Mouse (Mus musculus) G1E (cell line): ENCODE data around the gene Srpk1. TPM values are rescaled to one million over a fixed set of nuclear protein-coding genes. Genes with fewer than 3 reads are reported as not detected.

Experiments used
- ATAC-seq: 2 replicates; pipeline ENCODE4 v1.8.0; 2016; ENCODE audit warnings: mild to moderate bottlenecking; ENCODE audit not compliant: insufficient number of reproducible peaks, poor library complexity, low FRiP score, severe bottlenecking; ENCODE audit errors: extremely low read depth
- DNase-seq: peaks from one replicate; pipeline ENCODE4 v3.0.0; 2012; ENCODE audit warnings: low spot score
- H3K27me3 ChIP-seq: 2 replicates; pipeline ENCODE4 v1.6.1; 2012; ENCODE audit warnings: mild to moderate bottlenecking, low read length, inconsistent platforms; ENCODE audit not compliant: insufficient read depth
- H3K36me3 ChIP-seq: replicated peaks from 2 replicates; pipeline ENCODE3; 2012; ENCODE audit warnings: mild to moderate bottlenecking, inconsistent platforms
- H3K4me1 ChIP-seq: 2 replicates; pipeline ENCODE4 v1.6.1; 2012; ENCODE audit warnings: low read depth, low read length, inconsistent platforms, mixed read lengths; ENCODE audit not compliant: insufficient read depth
- H3K4me3 ChIP-seq: 2 replicates; pipeline ENCODE4 v1.5.1; 2012; ENCODE audit warnings: low read depth, mild to moderate bottlenecking, inconsistent platforms, low read length, moderate library complexity, mixed read lengths
- H3K9me3 ChIP-seq: replicated peaks from 2 replicates; pipeline ENCODE4 v1.6.1; 2012; ENCODE audit warnings: inconsistent platforms
- CTCF ChIP-seq: IDR thresholded peaks from 2 replicates; pipeline ENCODE4 v1.5.1; 2012; ENCODE audit warnings: low read depth, low read length, inconsistent platforms, mixed read lengths
- GATA1 ChIP-seq: IDR thresholded peaks from 2 replicates; pipeline ENCODE4 v1.6.1; 2012; ENCODE audit warnings: borderline replicate concordance, low read length, inconsistent platforms, mixed read lengths
- GATA2 ChIP-seq: IDR thresholded peaks from 2 replicates; pipeline ENCODE4 v1.6.1; 2012; ENCODE audit warnings: low read depth, low read length, inconsistent platforms, borderline replicate concordance
- POLR2AphosphoS5 ChIP-seq: IDR thresholded peaks from 2 replicates; pipeline ENCODE4 v1.6.1; 2012; ENCODE audit warnings: low read depth, low read length, inconsistent platforms; ENCODE audit not compliant: insufficient replicate concordance
- TAL1 ChIP-seq: conservative IDR thresholded peaks from 2 replicates; pipeline ENCODE4 v1.6.1; 2012; ENCODE audit warnings: low read depth, low read length, inconsistent platforms, mixed read lengths
- polyA plus RNA-seq: library from polyadenylated mRNA; stranded (reverse); fragments of >175 nt; gene quantifications from 2 replicates; pipeline ENCODE4 v1.2.3, GENCODE M21; 2012
- total RNA-seq, 2 experiments: library from RNA; stranded (forward) in 1 of 2; stranded (reverse) in 1 of 2; fragments of 200-1000 nt in 1 of 2; fragments of >200 nt in 1 of 2; fragmentation: Nextera tagmentation in 1 of 2; gene quantifications; 2 replicates each; pipeline ENCODE4 v1.2.3; 2014 to 2017

Srpk1 gene
- total and polyA plus RNA-seq, 3 experiments: 95.9 to 158 (median 112) TPM

- DNase-seq (no peak), ATAC-seq (no peak)
- Histone ChIP-seq H3K27me3 (no peaks in the 10 kb centered on the region), H3K4me3 (no peak overlapping the region), H3K4me1 (peaks cover 71% of the 10 kb centered on the region), H3K36me3 (peaks cover 71% of the 10 kb centered on the region), H3K9me3 (no peaks in the 10 kb centered on the region)
- TF ChIP-seq TAL1: no peak
- no peak for TF ChIP-seq GATA1
Observed at GRCm38 (mm10) chr17:28615332-28615731, 7.2 kb downstream of the Srpk1 start.

- Histone ChIP-seq H3K4me1 (peaks cover 65% of the 10 kb centered on the region), H3K4me3 (no peak overlapping the region), H3K27me3 (no peaks in the 10 kb centered on the region), H3K9me3 (no peaks in the 10 kb centered on the region), H3K36me3 (peaks cover 73% of the 10 kb centered on the region)
- ATAC-seq: no peak
- TF ChIP-seq TAL1 (no peak), POLR2AphosphoS5 (no peak), GATA2 (no peak), GATA1 (no peak), CTCF (no peak)
- no peak for DNase-seq
Observed at GRCm38 (mm10) chr17:28613096-28613495, 9.4 kb downstream of the Srpk1 start.

GRCm38 (mm10) chr17:28612603-28613002, 9.9 kb downstream of the Srpk1 start:
- no peak overlapping the region; the same call in 1 of the 2 replicates for H3K4me3 ChIP-seq
- TF ChIP-seq GATA2 (no peak), TAL1 (no peak), CTCF (no peak)
- no peaks in the 10 kb centered on the region for H3K27me3 ChIP-seq
- peaks cover 60% of the 10 kb centered on the region for H3K4me1 ChIP-seq
- ATAC-seq (peak; percentile 34; the same call in 1 of the 2 replicates), DNase-seq (peak; percentile 32)
- H3K36me3 ChIP-seq: peaks cover 73% of the 10 kb centered on the region
- no peaks in the 10 kb centered on the region for H3K9me3 ChIP-seq

- H3K9me3 ChIP-seq: no peaks in the 10 kb centered on the region
- peaks cover 41% of the 10 kb centered on the region for H3K4me1 ChIP-seq
- TF ChIP-seq GATA1: no peak
- no peak for TF ChIP-seq GATA2
- DNase-seq (no peak), ATAC-seq (no peak)
- H3K36me3 ChIP-seq: peaks cover 76% of the 10 kb centered on the region
- H3K27me3 ChIP-seq: no peaks in the 10 kb centered on the region
- no peak overlapping the region for H3K4me3 ChIP-seq
Observed at GRCm38 (mm10) chr17:28609543-28609942, 13.0 kb downstream of the Srpk1 start.

- Histone ChIP-seq H3K4me3 (no peak overlapping the region), H3K36me3 (peaks cover 97% of the 10 kb centered on the region), H3K9me3 (no peaks in the 10 kb centered on the region), H3K4me1 (0 out of 2 replicates have a peak, but pooled peaks cover 2% of the 10 kb centered on the region), H3K27me3 (no peaks in the 10 kb centered on the region)
- no peak for TF ChIP-seq GATA1
- ATAC-seq (no peak), DNase-seq (no peak)
Observed at GRCm38 (mm10) chr17:28601557-28602250, 20.8 kb downstream of the Srpk1 start.

- Histone ChIP-seq H3K4me3 (no peak overlapping the region), H3K9me3 (no peaks in the 10 kb centered on the region), H3K36me3 (peaks cover 97% of the 10 kb centered on the region), H3K4me1 (0 out of 2 replicates have a peak, but pooled peaks cover 2% of the 10 kb centered on the region), H3K27me3 (no peaks in the 10 kb centered on the region)
- no peak for TF ChIP-seq CTCF
- no peak for TF ChIP-seq GATA1
- no peak for TF ChIP-seq GATA2
- TF ChIP-seq TAL1: no peak
- TF ChIP-seq POLR2AphosphoS5: no peak
- no peak for DNase-seq
- no peak for ATAC-seq
Observed at GRCm38 (mm10) chr17:28600780-28601179, 21.7 kb downstream of the Srpk1 start.

- no peak for TF ChIP-seq POLR2AphosphoS5
- TF ChIP-seq CTCF: no peak
- no peak for TF ChIP-seq GATA2
- no peak for TF ChIP-seq GATA1
- no peak for TF ChIP-seq TAL1
- DNase-seq (peak; percentile 27), ATAC-seq (no peak)
Observed at GRCm38 (mm10) chr17:28593965-28594364, 28.5 kb downstream of the Srpk1 start.

More at GRCm38 (mm10) chr17:28593965-28594364, 28.5 kb downstream of the Srpk1 start:
- Histone ChIP-seq H3K36me3 (peaks cover 95% of the 10 kb centered on the region), H3K9me3 (no peaks in the 10 kb centered on the region), H3K4me3 (no peak overlapping the region), H3K27me3 (no peaks in the 10 kb centered on the region), H3K4me1 (peaks cover 20% of the 10 kb centered on the region)
